Mouse (Mus musculus) kidney, adult 2 months (tissue): ENCODE results near the gene Rad51.

ENCODE experiments used
- CTCF ChIP-seq: fragments of 200-500 bp; conservative IDR thresholded peaks from 2 replicates; pipeline ENCODE4 v1.5.1; 2011; ENCODE audit warnings: low read depth, mild to moderate bottlenecking, control low read depth, low read length, moderate library complexity, mixed read lengths; ENCODE audit not compliant: insufficient read depth, insufficient read length
- POLR2A ChIP-seq: fragments of 200-500 bp; IDR thresholded peaks from one replicate; pipeline ENCODE4 v1.6.1; 2011; ENCODE audit warnings: low read depth, low read length, control low read depth

DNA sequence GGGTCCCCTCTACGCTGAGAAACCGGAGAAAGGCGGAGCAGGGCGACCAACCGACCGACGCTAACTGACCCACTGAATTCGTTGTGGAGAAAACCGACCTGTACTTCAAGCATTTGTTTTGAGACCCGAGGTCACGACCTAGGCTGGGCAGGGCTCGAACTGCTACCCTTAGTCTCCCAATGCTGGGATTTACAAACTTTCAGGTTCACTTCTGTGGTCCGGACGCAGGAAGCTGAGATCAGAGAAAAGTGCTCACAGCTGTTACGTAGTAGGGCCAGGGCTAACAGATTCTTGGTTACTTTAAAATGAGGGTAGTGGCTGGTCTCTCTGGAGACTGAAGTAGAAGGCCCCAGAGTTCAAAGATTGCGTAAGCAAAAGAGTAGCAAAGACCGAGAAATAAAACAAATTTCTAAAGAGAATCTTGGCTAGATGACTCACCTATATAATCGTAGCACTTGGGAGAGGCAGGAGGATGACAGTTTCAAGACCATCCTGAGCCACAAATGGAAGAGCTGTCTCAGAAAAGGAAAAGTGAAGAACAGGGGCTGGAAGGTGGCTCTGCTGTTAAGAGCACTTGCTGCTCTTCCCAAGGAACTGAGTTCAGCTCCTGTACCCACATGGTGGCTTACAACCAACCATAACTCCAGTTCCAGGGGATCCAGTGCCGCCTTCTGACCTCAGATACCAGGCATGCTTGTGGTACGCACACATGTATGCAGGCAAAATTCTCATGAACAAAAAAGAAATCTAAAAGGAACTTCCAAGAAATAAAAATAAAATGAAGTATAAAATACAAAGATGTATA, 730 bp downstream of the Rad51 start:
- no peak for TF ChIP-seq POLR2A
- TF ChIP-seq CTCF, result no peak
